Mouse (Mus musculus) lung, embryonic 14.5 days (tissue): Measurements from ENCODE around the gene Atpif1. TPM values are rescaled to one million over a fixed set of nuclear protein-coding genes. Genes with fewer than 3 reads are reported as not detected.

ENCODE experiments used
- ATAC-seq: fragments of 200-750 bp; cut with Nextera tagmentation; 2 replicates; pipeline ENCODE4 v1.8.0; 2017; ENCODE audit warnings: mild to moderate bottlenecking, moderate TSS enrichment, moderate library complexity; ENCODE audit not compliant: insufficient read depth
- DNase-seq: peaks from one replicate; pipeline ENCODE4 v3.0.0-alpha.2; 2015
- H3K27ac ChIP-seq: fragments of 300-500 bp; sonication (generic); 2 replicates; pipeline ENCODE4 v1.5.1; 2014; ENCODE audit warnings: low read depth, mild to moderate bottlenecking, moderate library complexity
- H3K27me3 ChIP-seq: fragments of 300-500 bp; sonication (generic); 2 replicates; pipeline ENCODE4 v1.6.1; 2014; ENCODE audit warnings: low read length, control low read depth; ENCODE audit not compliant: insufficient read depth
- H3K36me3 ChIP-seq: fragments of 300-500 bp; sonication (generic); 2 replicates; pipeline ENCODE4 v1.6.1; 2014; ENCODE audit warnings: control low read depth; ENCODE audit not compliant: insufficient read depth
- H3K4me1 ChIP-seq: fragments of 300-500 bp; sonication (generic); 2 replicates; pipeline ENCODE4 v1.6.1; 2014; ENCODE audit warnings: antibody characterized with exemption, control low read depth; ENCODE audit not compliant: insufficient read depth
- H3K4me2 ChIP-seq: fragments of 300-500 bp; sonication (generic); 2 replicates; pipeline ENCODE4 v1.6.1; 2014; ENCODE audit warnings: mild to moderate bottlenecking
- H3K4me3 ChIP-seq: fragments of 300-500 bp; sonication (generic); 2 replicates; pipeline ENCODE4 v1.5.1; 2014; ENCODE audit warnings: low read depth, low read length
- H3K9ac ChIP-seq: fragments of 300-500 bp; sonication (generic); 2 replicates; pipeline ENCODE4 v1.6.1; 2014
- H3K9me3 ChIP-seq: fragments of 300-500 bp; sonication (generic); 2 replicates; pipeline ENCODE4 v1.6.1; 2016; ENCODE audit warnings: low read depth, low read length, control low read depth
- CTCF ChIP-seq: IDR thresholded peaks from 2 replicates; pipeline ENCODE4 v1.5.1; 2016; ENCODE audit warnings: antibody characterized with exemption, low read depth
- WGBS: fragments of 180-500 bp; shearing (Covaris S2); extraction: QIAGEN DNeasy Blood & Tissue Kit; methylation state at CpG from one replicate; pipeline ENCODE4 v1.1.7; 2014; 5-methylcytosine and 5-hydroxymethylcytosine counted together
- polyA plus RNA-seq: library from polyadenylated mRNA; unstranded; fragments of >200 nt; fragmentation: Nextera tagmentation; extraction: Ambion mirVana; gene quantifications from 2 replicates; pipeline ENCODE4 v1.2.1, GENCODE M21; 2014

Atpif1 gene
- polyA plus RNA-seq = 1,179 and 1,189 TPM in 2 replicates

DNA sequence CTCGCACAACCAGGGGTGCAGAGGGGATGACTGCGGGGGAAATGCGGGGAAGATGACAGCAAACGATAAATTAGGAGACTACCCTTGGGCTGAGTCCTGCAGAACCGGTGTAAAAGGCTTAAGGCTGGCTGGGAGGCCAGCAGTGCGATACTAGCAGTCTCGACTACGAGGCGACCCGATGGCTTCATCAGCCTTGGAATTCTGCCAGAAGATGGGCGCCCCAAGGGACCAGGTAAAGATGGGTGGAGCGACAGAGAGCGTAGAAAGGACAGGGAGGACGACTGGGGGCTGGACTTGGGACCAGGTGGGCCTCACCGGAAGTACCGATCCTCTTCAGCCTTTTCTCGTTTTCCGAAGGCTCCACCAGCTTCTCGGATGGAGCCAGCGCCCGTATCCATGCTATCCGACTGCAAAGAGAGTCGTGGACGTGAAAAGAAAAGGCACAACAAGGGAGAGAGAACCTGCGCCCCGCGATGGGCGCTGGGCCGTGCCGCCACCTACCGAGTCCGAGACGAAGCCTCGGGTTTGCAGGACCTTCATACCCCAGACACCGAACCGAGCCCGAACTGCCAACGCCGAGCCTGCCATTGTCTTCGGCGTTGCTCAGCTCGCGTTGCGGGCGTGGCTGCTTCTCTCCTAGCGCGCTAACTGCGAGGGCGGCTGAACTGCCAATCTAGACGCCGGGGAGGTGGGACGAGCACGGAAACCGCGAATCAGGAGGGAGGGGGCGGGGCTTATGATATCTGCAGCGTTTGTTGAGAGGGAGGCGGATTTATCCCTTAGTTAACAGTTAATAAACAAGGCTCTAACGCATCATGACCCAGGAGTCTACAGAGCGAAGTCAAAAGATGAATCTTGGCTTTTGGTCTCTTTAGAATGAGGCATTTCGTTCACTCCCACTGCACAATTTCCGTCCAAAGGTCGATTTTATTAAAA, at the start of gene Atpif1:
Gene Atpif1 (minus strand): TSS at position 679 of the 936 bp plus-strand sequence.
- TF ChIP-seq CTCF = 0 out of 2 replicates have a peak, but pooled peaks have one; percentile 12
- H3K36me3 ChIP-seq = peaks cover 27% of the 10 kb centered on the region
- no peaks in the 10 kb centered on the region for H3K27me3 ChIP-seq
- under 1% methylated on average over 63 of the region's 63 CpGs for WGBS
- ATAC-seq (peak; percentile 91), DNase-seq (peak; percentile 97)
- H3K4me1 ChIP-seq = peaks cover 20% of the 10 kb centered on the region
- H3K27ac ChIP-seq = peak within 1 kb of the TSS; percentile 96
- peak within 1 kb of the TSS; percentile 86 for H3K4me2 ChIP-seq
- H3K9ac ChIP-seq = peak within 1 kb of the TSS; percentile 94
- peak within 1 kb of the TSS; percentile 81 for H3K4me3 ChIP-seq
- no peaks in the 10 kb centered on the region for H3K9me3 ChIP-seq

DNA sequence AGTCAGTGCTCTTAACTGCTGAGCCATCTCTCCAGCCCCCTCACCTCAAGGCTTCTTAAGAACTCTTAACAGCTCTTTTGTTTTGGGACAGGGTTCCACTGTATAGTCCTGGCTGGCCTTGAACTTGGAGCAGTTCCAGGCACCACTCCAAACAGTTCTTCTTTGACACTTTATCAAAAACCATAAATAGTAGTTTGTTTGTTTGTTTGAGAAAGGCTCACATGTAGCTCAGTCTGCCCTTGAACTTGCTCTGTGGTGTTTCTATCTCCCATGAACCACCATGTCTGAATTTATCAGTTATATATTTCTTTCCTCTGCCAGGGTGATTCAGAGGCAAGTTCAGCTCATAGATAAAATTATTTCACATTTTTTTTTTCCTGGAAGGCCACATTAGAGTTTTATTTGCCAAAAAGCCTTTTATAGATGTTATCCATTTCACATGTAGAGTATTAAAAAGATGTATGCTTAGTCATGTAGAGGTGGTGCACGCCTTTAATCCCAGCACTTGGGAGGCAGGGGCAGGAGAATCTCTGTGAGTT, 41.4 kb upstream of the Atpif1 start:
- no peak for TF ChIP-seq CTCF
- no peaks in the 10 kb centered on the region for H3K9me3 ChIP-seq
- no peak overlapping the region for H3K9ac ChIP-seq
- ATAC-seq = no peak
- H3K4me3 ChIP-seq = no peak overlapping the region
- DNase-seq = peak; percentile 70
- no peaks in the 10 kb centered on the region for H3K27me3 ChIP-seq
- H3K36me3 ChIP-seq = no peaks in the 10 kb centered on the region
- H3K4me1 ChIP-seq = peaks cover 6% of the 10 kb centered on the region; the same call in 1 of the 2 replicates
- no peak overlapping the region for H3K4me2 ChIP-seq
- WGBS = 83% methylated on average over 1 of the region's 1 CpGs
- no peak overlapping the region for H3K27ac ChIP-seq

DNA sequence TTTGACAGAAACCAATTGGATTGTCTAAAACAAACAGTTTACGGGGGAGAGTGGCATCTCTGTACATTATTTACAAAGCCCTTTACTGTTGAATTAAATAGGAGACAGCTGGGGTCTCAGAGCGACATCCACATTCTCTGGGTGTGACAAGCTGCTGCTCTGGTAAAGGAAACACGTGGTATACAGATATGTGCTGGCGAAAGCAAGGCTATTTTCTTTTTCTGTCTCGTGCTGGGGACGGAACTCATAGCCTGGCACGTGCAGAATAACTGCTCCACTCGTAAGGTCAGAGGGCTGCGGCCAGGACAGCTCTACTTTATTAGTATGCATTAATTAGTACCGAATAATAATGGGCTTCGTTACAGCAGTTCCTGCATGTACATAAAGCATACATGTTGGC, 39.9 kb upstream of the Atpif1 start:
- Histone ChIP-seq H3K9me3 (no peaks in the 10 kb centered on the region), H3K4me1 (peaks cover 6% of the 10 kb centered on the region; the same call in 1 of the 2 replicates), H3K9ac (no peak overlapping the region), H3K4me2 (0 out of 2 replicates have a peak overlapping the region, but pooled peaks have one; percentile 18), H3K27me3 (no peaks in the 10 kb centered on the region), H3K27ac (no peak overlapping the region), H3K36me3 (no peaks in the 10 kb centered on the region), H3K4me3 (no peak overlapping the region)
- no peak for TF ChIP-seq CTCF
- ATAC-seq = peak; percentile 62
- peak; percentile 76 for DNase-seq
- WGBS = 35% methylated on average over 11 of the region's 11 CpGs

DNA sequence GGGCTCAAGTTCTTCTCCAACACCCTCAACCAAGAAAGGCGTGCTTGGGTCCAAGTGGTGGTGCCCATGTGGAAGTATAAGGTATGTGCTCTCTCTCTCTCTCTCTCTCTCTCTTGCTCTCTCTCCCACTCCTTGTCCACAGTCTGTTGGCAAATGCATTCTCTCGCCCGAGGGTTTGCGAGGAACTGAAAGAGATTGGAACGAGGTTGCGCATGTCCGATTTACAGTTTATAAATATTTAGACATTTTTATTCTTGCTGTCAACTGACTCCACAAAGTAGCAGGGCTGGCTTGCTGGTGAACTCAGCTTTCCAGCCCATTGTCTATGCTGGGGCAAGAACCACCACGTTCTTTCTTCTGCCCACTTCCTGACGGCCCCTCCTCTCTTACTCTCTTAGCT, 37.7 kb upstream of the Atpif1 start:
- ATAC-seq (peak; percentile 42; the same call in 1 of the 2 replicates), DNase-seq (peak; percentile 77)
- Histone ChIP-seq H3K36me3 (no peaks in the 10 kb centered on the region), H3K4me2 (no peak overlapping the region), H3K9me3 (no peaks in the 10 kb centered on the region), H3K4me1 (peaks cover 12% of the 10 kb centered on the region; the same call in 1 of the 2 replicates), H3K4me3 (no peak overlapping the region), H3K27me3 (no peaks in the 10 kb centered on the region), H3K9ac (no peak overlapping the region), H3K27ac (peak overlapping the region; percentile 75; the same call in 1 of the 2 replicates)
- TF ChIP-seq CTCF = no peak
- WGBS = 49% methylated on average over 9 of the region's 9 CpGs

DNA sequence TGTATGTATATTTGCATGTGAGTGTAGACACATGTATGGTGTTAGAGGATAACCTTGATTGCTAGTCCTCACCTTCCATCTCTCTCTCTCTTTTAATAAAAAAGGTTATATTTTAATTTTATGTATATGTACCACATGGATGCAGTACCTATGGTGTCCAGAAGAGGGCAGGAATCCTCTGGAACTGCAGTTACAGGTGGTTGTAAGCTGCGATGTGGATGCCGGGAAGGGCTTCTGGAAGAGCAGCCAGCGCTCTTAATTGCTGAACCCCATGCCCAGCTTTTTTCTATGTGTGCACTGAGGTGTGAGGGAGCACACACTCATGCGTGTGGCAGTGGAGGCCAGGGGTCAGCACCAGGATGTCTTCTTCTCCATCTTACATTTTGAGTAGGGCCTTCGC, 35.7 kb upstream of the Atpif1 start:
- Histone ChIP-seq H3K27me3 (no peaks in the 10 kb centered on the region), H3K4me2 (no peak overlapping the region), H3K27ac (no peak overlapping the region), H3K9me3 (no peaks in the 10 kb centered on the region), H3K9ac (no peak overlapping the region), H3K4me1 (peaks cover 12% of the 10 kb centered on the region; the same call in 1 of the 2 replicates), H3K36me3 (no peaks in the 10 kb centered on the region), H3K4me3 (no peak overlapping the region)
- peak; percentile 53 for TF ChIP-seq CTCF
- ATAC-seq (no peak), DNase-seq (no peak)
- WGBS = 87% methylated on average over 5 of the region's 5 CpGs

DNA sequence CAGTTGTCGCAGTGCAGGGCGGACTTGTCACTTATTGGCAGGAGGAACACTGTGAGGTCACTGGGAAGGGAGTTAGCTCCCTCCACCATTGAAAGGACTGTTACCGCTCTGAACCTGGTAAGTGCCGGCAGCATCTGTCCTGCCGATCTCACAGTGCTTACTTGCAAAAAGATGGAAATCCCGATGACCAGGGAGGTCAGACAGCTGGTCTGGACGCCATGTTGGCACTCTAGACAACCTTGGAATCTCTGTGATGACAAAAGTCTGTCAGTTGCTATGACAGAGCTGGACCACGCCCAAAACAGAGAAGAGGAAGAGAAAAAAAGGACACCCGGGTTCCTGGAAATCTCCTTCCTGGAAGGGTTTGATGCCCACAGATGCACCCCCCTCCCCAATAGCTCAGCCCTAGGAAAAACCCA, 33.9 kb upstream of the Atpif1 start:
- no peak overlapping the region for H3K4me3 ChIP-seq
- no peak overlapping the region for H3K9ac ChIP-seq
- H3K4me1 ChIP-seq = peaks cover 9% of the 10 kb centered on the region; the same call in 1 of the 2 replicates
- ATAC-seq (no peak), DNase-seq (peak; percentile 59)
- no peaks in the 10 kb centered on the region for H3K9me3 ChIP-seq
- H3K4me2 ChIP-seq = no peak overlapping the region
- no peaks in the 10 kb centered on the region for H3K36me3 ChIP-seq
- no peak overlapping the region for H3K27ac ChIP-seq
- H3K27me3 ChIP-seq = no peaks in the 10 kb centered on the region
- WGBS = 36% methylated on average over 9 of the region's 9 CpGs
- no peak for TF ChIP-seq CTCF
